Mouse (Mus musculus) c-Kit-negative CD71-positive TER-119-positive erythroid progenitor cells, embryonic 14.5 days (primary cell): ENCODE data around the gene Znhit6.

Source experiments
- DNase-seq: peaks from one replicate; pipeline ENCODE4 v3.0.0-alpha.2; 2013; ENCODE audit warnings: low read depth, low spot score

Znhit6 gene

GRCm38 (mm10) chr3:145575743-145576481, at the start of gene Znhit6:
TSS of gene Znhit6 (plus strand) at chr3:145576205.
- peak; percentile 72 for DNase-seq

- DNase-seq, result no peak
Measured at GRCm38 (mm10) chr3:145537870-145538269, 38.1 kb upstream of the Znhit6 start.

GRCm38 (mm10) chr3:145548441-145549415, 27.3 kb upstream of the Znhit6 start:
- no peak for DNase-seq

- DNase-seq, result no peak
Measured at GRCm38 (mm10) chr3:145550216-145550615, 25.8 kb upstream of the Znhit6 start.

GRCm38 (mm10) chr3:145554388-145554787, 21.6 kb upstream of the Znhit6 start:
- no peak for DNase-seq

- no peak for DNase-seq
Measured at GRCm38 (mm10) chr3:145556206-145556605, 19.8 kb upstream of the Znhit6 start.

GRCm38 (mm10) chr3:145559675-145560074, 16.3 kb upstream of the Znhit6 start:
- no peak for DNase-seq

- DNase-seq, result no peak
Measured at GRCm38 (mm10) chr3:145560117-145560516, 15.9 kb upstream of the Znhit6 start.

- DNase-seq, result no peak
Measured at GRCm38 (mm10) chr3:145574468-145574867, 1.5 kb upstream of the Znhit6 start.

GRCm38 (mm10) chr3:145575340-145575739, 665 bp upstream of the Znhit6 start:
- DNase-seq, result no peak

GRCm38 (mm10) chr3:145576482-145576822, 447 bp downstream of the Znhit6 start:
- DNase-seq, result no peak

- no peak for DNase-seq
Measured at GRCm38 (mm10) chr3:145576876-145577275, 871 bp downstream of the Znhit6 start.

- DNase-seq, result no peak
Measured at GRCm38 (mm10) chr3:145583043-145583442, 7.0 kb downstream of the Znhit6 start.

- DNase-seq, result no peak
Measured at GRCm38 (mm10) chr3:145583522-145584200, 7.7 kb downstream of the Znhit6 start.

- DNase-seq, result peak; percentile 60
Measured at GRCm38 (mm10) chr3:145590562-145590961, 14.6 kb downstream of the Znhit6 start.

GRCm38 (mm10) chr3:145591841-145592542, 16.0 kb downstream of the Znhit6 start:
- no peak for DNase-seq

GRCm38 (mm10) chr3:145595354-145595753, 19.3 kb downstream of the Znhit6 start:
- no peak for DNase-seq

- DNase-seq, result no peak
Measured at GRCm38 (mm10) chr3:145599059-145599458, 23.1 kb downstream of the Znhit6 start.

- DNase-seq, result no peak
Measured at GRCm38 (mm10) chr3:145600801-145601200, 24.8 kb downstream of the Znhit6 start.

GRCm38 (mm10) chr3:145601345-145601744, 25.3 kb downstream of the Znhit6 start:
- DNase-seq, result no peak
